Mouse (Mus musculus): ENCODE measurements around the gene Neb. TPM values are rescaled to one million over a fixed set of nuclear protein-coding genes. Genes with fewer than 3 reads are reported as not detected.

The Neb gene
- total and polyA plus RNA-seq, 3 experiments, result 0.12 to 0.70 TPM; not detected in 1

DNA sequence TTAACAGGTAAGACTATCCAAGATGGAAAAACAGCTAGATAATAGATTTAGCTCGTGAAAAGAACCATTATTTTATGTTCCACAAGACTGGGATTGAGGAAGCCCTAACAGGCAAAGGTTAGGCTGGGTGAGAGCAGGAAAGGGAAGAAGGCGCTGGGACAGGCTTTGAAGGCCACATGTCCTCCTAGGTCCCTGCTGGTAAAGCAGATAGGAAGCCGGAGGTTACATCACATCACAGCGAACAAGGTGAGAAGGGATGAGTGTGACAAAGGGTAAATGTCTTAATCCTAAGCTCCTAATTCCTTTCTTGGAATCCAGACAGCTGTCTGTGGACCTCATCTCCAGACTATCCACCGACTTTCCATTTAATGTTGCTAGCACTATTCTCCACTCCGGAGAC is 41.0 kb upstream of the Neb start:
- DNase-seq (ENCODE audit: low read depth, low spot score), result no peak
- no peak overlapping the region for H3K27ac ChIP-seq (ENCODE audit: control insufficient read depth, low read depth, low read length)
- H3K27me3 ChIP-seq (ENCODE audit: control insufficient read depth in 1 of 2, insufficient read depth in 2 of 2, low read length in 2 of 2), result no peaks in the 10 kb centered on the region
- no peak overlapping the region for H3K9ac ChIP-seq (ENCODE audit: control insufficient read depth, low read depth, low read length, poor library complexity, severe bottlenecking)
- peaks cover 0 to 8% of the 10 kb centered on the region in 2 experiments; a peak in 3 of 4 replicates for H3K4me1 ChIP-seq (ENCODE audit: control insufficient read depth in 1 of 2, insufficient read depth in 2 of 2, low read length in 2 of 2)
- no peak overlapping the region for H3K4me3 ChIP-seq (ENCODE audit: control insufficient read depth in 1 of 2, insufficient read depth in 1 of 2, low read depth in 2 of 2, low read length in 2 of 2)
- peaks cover 63% of the 10 kb centered on the region for H3K79me2 ChIP-seq (ENCODE audit: control insufficient read depth, insufficient read depth, low read length, poor library complexity)
- no peak for TF ChIP-seq ZMIZ1 (IDR thresholded peaks at IDR 0.05; ENCODE audit: low read depth, low read length)
- TF ChIP-seq SIN3A (IDR thresholded peaks at IDR 0.05; ENCODE audit: low read length), result no peak
- no peak for TF ChIP-seq EP300 (IDR thresholded peaks at IDR 0.05; ENCODE audit: low read depth in 1 of 2, low read length in 2 of 2)
- TF ChIP-seq POLR2AphosphoS5 (IDR thresholded peaks at IDR 0.05; ENCODE audit: borderline replicate concordance, low read depth, low read length), result no peak
- no peak for TF ChIP-seq GABPA (IDR thresholded peaks at IDR 0.05; ENCODE audit: low read depth, low read length)
- no peak for TF ChIP-seq MEF2A (IDR thresholded peaks at IDR 0.05; ENCODE audit: extremely low read depth, insufficient replicate concordance, low read depth, low read length, poor library complexity, severe bottlenecking)
- no peak for TF ChIP-seq POLR2AphosphoS2 (IDR thresholded peaks at IDR 0.05; ENCODE audit: low read length)
- TF ChIP-seq ZNF384 (IDR thresholded peaks at IDR 0.05; ENCODE audit: low read depth, low read length), result no peak
- TF ChIP-seq RAD21 (IDR thresholded peaks at IDR 0.05; ENCODE audit: low read depth, low read length), result no peak
- no peak for TF ChIP-seq CTCF (IDR thresholded peaks at IDR 0.05 in 2 of 3, conservative IDR thresholded peaks at IDR 0.05 in 1 of 3; ENCODE audit: control insufficient read depth in 1 of 3, insufficient read depth in 1 of 3, low read depth in 2 of 3, low read length in 3 of 3, poor library complexity in 1 of 3, severe bottlenecking in 1 of 3)
- TF ChIP-seq RCOR1 (IDR thresholded peaks at IDR 0.05; ENCODE audit: low read depth, low read length), result no peak
- TF ChIP-seq CHD2 (IDR thresholded peaks at IDR 0.05; ENCODE audit: low read length), result no peak
- TF ChIP-seq ETS1 (IDR thresholded peaks at IDR 0.05; ENCODE audit: low read depth, low read length), result no peak
- TF ChIP-seq MYB (IDR thresholded peaks at IDR 0.05; ENCODE audit: low read depth, low read length), result no peak
- H3K36me3 ChIP-seq (ENCODE audit: control insufficient read depth in 1 of 2, insufficient read depth in 2 of 2, low read length in 2 of 2), result peaks cover 5 to 9% of the 10 kb centered on the region in 2 experiments; a peak in 3 of 4 replicates
- H3K9me3 ChIP-seq (replicated peaks; ENCODE audit: insufficient read depth, low read length), result no peaks in the 10 kb centered on the region

DNA sequence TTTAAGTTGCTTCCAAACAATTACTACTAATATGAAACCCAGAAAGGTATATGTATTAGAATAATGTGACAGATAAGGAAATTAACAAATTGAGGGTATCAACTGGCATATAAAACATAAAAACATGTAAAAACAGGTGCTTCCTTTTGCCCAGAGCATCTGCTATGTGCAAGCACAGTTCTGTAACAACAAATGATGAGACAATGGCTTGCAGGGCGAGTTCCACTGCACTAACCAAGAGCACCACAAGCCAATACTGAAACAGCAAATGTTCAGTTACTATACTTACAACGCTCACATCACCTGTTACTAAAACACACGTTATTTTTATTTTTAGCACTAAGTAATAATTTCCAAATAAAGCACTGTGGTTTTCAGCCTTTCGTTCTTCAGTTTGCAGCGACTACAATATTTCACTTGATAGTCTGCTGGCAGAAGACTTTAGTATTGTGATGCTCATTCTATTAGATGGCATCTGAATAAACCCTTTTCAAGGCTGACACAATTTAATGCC is 34.3 kb upstream of the Neb start:
- H3K36me3 ChIP-seq (ENCODE audit: control insufficient read depth in 1 of 2, insufficient read depth in 2 of 2, low read length in 2 of 2), result peaks cover 0 to 15% of the 10 kb centered on the region in 2 experiments; a peak in 2 of 4 replicates
- TF ChIP-seq KAT2A (conservative IDR thresholded peaks at IDR 0.05; ENCODE audit: low read depth, low read length), result no peak
- no peak for TF ChIP-seq CHD1 (IDR thresholded peaks at IDR 0.05; ENCODE audit: low read depth, low read length)
- no peak for TF ChIP-seq MXI1 (IDR thresholded peaks at IDR 0.05; ENCODE audit: low read depth, low read length)
- TF ChIP-seq CTCF (IDR thresholded peaks at IDR 0.05 in 2 of 3, conservative IDR thresholded peaks at IDR 0.05 in 1 of 3; ENCODE audit: control insufficient read depth in 1 of 3, insufficient read depth in 1 of 3, low read depth in 2 of 3, low read length in 3 of 3, poor library complexity in 1 of 3, severe bottlenecking in 1 of 3), result no peak
- H3K27me3 ChIP-seq (ENCODE audit: control insufficient read depth in 1 of 2, insufficient read depth in 2 of 2, low read length in 2 of 2), result no peaks in the 10 kb centered on the region
- no peak for DNase-seq (ENCODE audit: low read depth, low spot score)
- no peak overlapping the region for H3K4me3 ChIP-seq (ENCODE audit: control insufficient read depth in 1 of 2, insufficient read depth in 1 of 2, low read depth in 2 of 2, low read length in 2 of 2)
- H3K4me1 ChIP-seq (ENCODE audit: control insufficient read depth in 1 of 2, insufficient read depth in 2 of 2, low read length in 2 of 2), result no peaks in the 10 kb centered on the region
- no peak overlapping the region for H3K9ac ChIP-seq (ENCODE audit: control insufficient read depth, low read depth, low read length, poor library complexity, severe bottlenecking)
- no peaks in the 10 kb centered on the region for H3K9me3 ChIP-seq (replicated peaks; ENCODE audit: insufficient read depth, low read length)
- H3K27ac ChIP-seq (ENCODE audit: control insufficient read depth, low read depth, low read length), result no peak overlapping the region
- H3K79me2 ChIP-seq (ENCODE audit: control insufficient read depth, insufficient read depth, low read length, poor library complexity), result peaks cover 5% of the 10 kb centered on the region; the same call in 1 of the 2 replicates

All from MEL (cell line).